Mouse (Mus musculus) c-Kit-positive CD71-positive TER-119-positive erythroid progenitor cells, embryonic 14.5 days (primary cell): ENCODE measurements at regions not wholly inside any gene's neighbourhood (a gene's known extent, or its start where the extent isn't known, plus 50 kb on each side); places are given as distances from the start of the nearest gene placed in this dataset.
A peak's percentile ranks its signal among the peaks of the same experiment; 100 is the strongest.

ENCODE experiments used
- DNase-seq: peaks from one replicate; pipeline ENCODE4 v3.0.0-alpha.2; 2013; ENCODE audit warnings: low spot score

- no peak for DNase-seq
Observed at GRCm38 (mm10) chr1:186909518-186910105, 57.6 kb upstream of the D1Pas1 start.

GRCm38 (mm10) chr1:186909073-186909472, 58.1 kb upstream of the D1Pas1 start:
- no peak for DNase-seq

GRCm38 (mm10) chr1:186907409-186908170, 59.6 kb upstream of the D1Pas1 start:
- no peak for DNase-seq

- DNase-seq = no peak
Observed at GRCm38 (mm10) chr1:186905942-186906341, 61.3 kb upstream of the D1Pas1 start.

GRCm38 (mm10) chr1:186901548-186901947, 65.7 kb upstream of the D1Pas1 start:
- DNase-seq = no peak

GRCm38 (mm10) chr1:186898203-186898602, 69.0 kb upstream of the D1Pas1 start:
- DNase-seq = no peak

GRCm38 (mm10) chr1:186889584-186889852, 77.7 kb upstream of the D1Pas1 start:
- no peak for DNase-seq

- DNase-seq = no peak
Observed at GRCm38 (mm10) chr1:186888767-186889583, 78.2 kb upstream of the D1Pas1 start.

GRCm38 (mm10) chr1:186887127-186887526, 80.1 kb upstream of the D1Pas1 start:
- DNase-seq = no peak

GRCm38 (mm10) chr1:186880391-186880790, 86.8 kb upstream of the D1Pas1 start:
- DNase-seq = no peak

GRCm38 (mm10) chr1:186860608-186861444, 106.4 kb upstream of the D1Pas1 start:
- DNase-seq = no peak

GRCm38 (mm10) chr1:186858285-186858684, 108.9 kb upstream of the D1Pas1 start:
- DNase-seq = no peak

- no peak for DNase-seq
Observed at GRCm38 (mm10) chr1:186855474-186856036, 106.4 kb upstream of the Rrp15 start.

GRCm38 (mm10) chr1:186845256-186845655, 96.1 kb upstream of the Rrp15 start:
- DNase-seq = no peak

GRCm38 (mm10) chr1:186833896-186834800, 85.0 kb upstream of the Rrp15 start:
- DNase-seq = no peak

GRCm38 (mm10) chr1:186833441-186833895, 84.3 kb upstream of the Rrp15 start:
- no peak for DNase-seq

- peak; percentile 9 for DNase-seq
Observed at GRCm38 (mm10) chr1:186827773-186828172, 78.6 kb upstream of the Rrp15 start.

- no peak for DNase-seq
Observed at GRCm38 (mm10) chr1:186808192-186808960, 59.2 kb upstream of the Rrp15 start.

GRCm38 (mm10) chr1:186804451-186804850, 55.3 kb upstream of the Rrp15 start:
- DNase-seq = no peak
